Mouse (Mus musculus): Measurements from ENCODE around the gene Xylt2.

DNA sequence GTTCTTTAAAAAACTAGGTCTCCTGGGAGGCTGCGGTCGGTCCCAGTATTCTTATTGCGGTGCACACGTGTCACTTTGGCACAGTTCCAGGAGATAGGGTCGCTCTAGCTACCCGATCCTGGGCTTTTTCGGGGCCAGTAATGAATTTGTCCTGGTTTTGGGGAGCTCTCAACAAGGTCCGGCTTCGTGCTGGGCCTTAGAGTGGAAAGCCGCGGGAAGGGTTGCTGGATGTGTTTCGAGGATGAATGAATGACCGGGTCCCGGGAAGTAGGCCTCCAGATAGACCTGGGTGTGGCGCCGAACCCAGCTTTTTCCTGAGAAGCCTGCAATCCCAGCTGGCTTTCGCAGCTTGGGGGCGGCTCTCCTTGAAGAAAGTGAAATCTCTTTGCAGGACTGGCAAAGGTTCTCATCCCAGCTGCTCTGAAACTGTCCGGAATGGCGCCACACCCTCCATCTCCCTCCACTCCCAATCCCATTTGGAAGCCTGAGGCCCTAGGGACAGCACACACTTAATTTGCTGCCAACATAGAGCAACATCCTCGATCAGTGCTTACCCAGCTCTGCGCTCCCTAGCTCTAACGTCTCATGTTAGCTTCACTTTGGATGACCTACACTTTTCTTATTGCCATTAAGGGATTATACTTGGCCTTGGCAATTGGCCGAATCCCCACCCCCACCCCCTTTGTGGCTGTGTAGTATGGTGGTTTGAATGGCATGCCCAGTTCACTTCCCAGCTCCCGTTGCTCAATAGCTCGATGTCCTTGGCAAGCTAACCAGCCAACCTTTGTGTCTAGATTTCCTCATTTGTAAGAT, 46.9 kb downstream of the Xylt2 start:
- TF ChIP-seq CTCF (IDR thresholded peaks at IDR 0.05; ENCODE audit: low read depth): no peak
- TF ChIP-seq EP300 (IDR thresholded peaks at IDR 0.05; ENCODE audit: low read depth): no peak
